Mouse (Mus musculus) ES-E14 (cell line): Measurements from ENCODE around the gene Casp7. TPM values are rescaled to one million over a fixed set of nuclear protein-coding genes. Genes with fewer than 3 reads are reported as not detected.

Experiments
- DNase-seq: peaks from one replicate; pipeline ENCODE4 v3.0.0-alpha.2; 2013; ENCODE audit warnings: low read depth, low spot score
- H3K27ac ChIP-seq: 2 replicates; pipeline ENCODE4 v1.5.1; 2012; ENCODE audit warnings: low read depth, mild to moderate bottlenecking, low read length, moderate library complexity, mixed read lengths; ENCODE audit not compliant: poor library complexity, insufficient read depth, severe bottlenecking
- H3K36me3 ChIP-seq: 2 replicates; pipeline ENCODE4 v1.6.1; 2012; ENCODE audit warnings: mild to moderate bottlenecking, low read length, moderate library complexity, mixed read lengths; ENCODE audit not compliant: control insufficient read depth, poor library complexity, insufficient read depth, severe bottlenecking
- H3K4me1 ChIP-seq, 2 experiments: fragments of 150-350 bp in 1 of 2; sonication (generic) in 1 of 2; 2 replicates each; pipeline ENCODE4 v1.6.1; 2012; ENCODE audit warnings: low read length in 2 of 2, mild to moderate bottlenecking in 1 of 2, mixed read lengths in 1 of 2; ENCODE audit not compliant: control insufficient read depth in 2 of 2, insufficient read depth in 2 of 2, poor library complexity in 1 of 2
- H3K4me3 ChIP-seq, 2 experiments: fragments of 150-350 bp in 1 of 2; sonication (generic) in 1 of 2; 2 replicates each; pipeline ENCODE4 v1.5.1; 2012; ENCODE audit warnings: low read length in 2 of 2, low read depth in 1 of 2, mild to moderate bottlenecking in 1 of 2, mixed read lengths in 1 of 2; ENCODE audit not compliant: insufficient read depth in 1 of 2, poor library complexity in 1 of 2, severe bottlenecking in 1 of 2
- H3K9ac ChIP-seq: 2 replicates; pipeline ENCODE4 v1.6.1; 2012; ENCODE audit warnings: low read depth, mild to moderate bottlenecking, low read length, mixed read lengths; ENCODE audit not compliant: poor library complexity, insufficient read depth, severe bottlenecking
- H3K9me3 ChIP-seq: fragments of 150-350 bp; sonication (generic); 2 replicates; pipeline ENCODE4 v1.6.1; 2012; ENCODE audit warnings: low read depth, mild to moderate bottlenecking, low read length; ENCODE audit not compliant: control insufficient read depth, insufficient read depth
- CHD2 ChIP-seq: IDR thresholded peaks from 2 replicates; pipeline ENCODE4 v1.6.1; 2014; ENCODE audit warnings: mild to moderate bottlenecking, low read depth, low read length, inconsistent platforms
- HCFC1 ChIP-seq: IDR thresholded peaks from 2 replicates; pipeline ENCODE4 v1.6.1; 2012; ENCODE audit warnings: low read length, inconsistent platforms, borderline replicate concordance; ENCODE audit not compliant: insufficient read depth
- MAFK ChIP-seq: IDR thresholded peaks from 2 replicates; pipeline ENCODE4 v1.6.1; 2014; ENCODE audit warnings: mild to moderate bottlenecking, low read depth, low read length, inconsistent platforms; ENCODE audit not compliant: insufficient read depth
- ZC3H11A ChIP-seq: IDR thresholded peaks from 2 replicates; pipeline ENCODE4 v1.6.1; 2012; ENCODE audit warnings: low read depth, mild to moderate bottlenecking, inconsistent platforms, low read length, borderline replicate concordance
- ZNF384 ChIP-seq: IDR thresholded peaks from 2 replicates; pipeline ENCODE4 v1.6.1; 2012; ENCODE audit warnings: low read depth, low read length, inconsistent platforms
- in situ Hi-C, 2 experiments: fragments of 600-800 bp; cut with MboI; formaldehyde crosslinking; loops; one replicate each; pipeline ENCODE4 v1.15.1; 2025; ENCODE audit warnings: low sequenced_read_pairs in 2 of 2, inconsistent platforms in 1 of 2; ENCODE audit not compliant: unreplicated experiment in 2 of 2
- total RNA-seq: library from RNA; depleted of rRNA; stranded (reverse); fragments of 300-350 nt; gene quantifications from 2 replicates; pipeline ENCODE4 v1.2.3, GENCODE M21; 2012

Casp7 gene
- total RNA-seq, 1 experiment, result 7.1 TPM

GRCm38 (mm10) chr19:56461522-56462101 lies 64.7 kb downstream of the Casp7 start, which contains the start of gene Plekhs1:
Plekhs1 (plus strand) TSS chr19:56461640.
- in situ Hi-C loops, result no loop called here
- TF ChIP-seq MAFK (no peak), HCFC1 (no peak)
- no peaks in the 10 kb centered on the region for H3K36me3 ChIP-seq
- H3K4me1 ChIP-seq, result no peaks in the 10 kb centered on the region
- no peak within 1 kb of the TSS for H3K27ac ChIP-seq
- no peak within 1 kb of the TSS for H3K9ac ChIP-seq
- H3K9me3 ChIP-seq, result no peaks in the 10 kb centered on the region
- H3K4me3 ChIP-seq, result no peak within 1 kb of the TSS
- no peak for DNase-seq

- TF ChIP-seq ZNF384 (no peak), CHD2 (no peak), HCFC1 (no peak), ZC3H11A (no peak), MAFK (no peak)
- H3K9ac ChIP-seq, result no peak overlapping the region
- H3K36me3 ChIP-seq, result no peaks in the 10 kb centered on the region
- H3K27ac ChIP-seq, result no peak overlapping the region
- no peaks in the 10 kb centered on the region for H3K4me1 ChIP-seq
- no peak overlapping the region for H3K4me3 ChIP-seq
- DNase-seq, result no peak
- no peaks in the 10 kb centered on the region for H3K9me3 ChIP-seq
- in situ Hi-C loops, result no loop called here
Measured at GRCm38 (mm10) chr19:56462786-56463185, 65.9 kb downstream of the Casp7 start.

GRCm38 (mm10) chr19:56466486-56466885 lies 69.6 kb downstream of the Casp7 start:
- H3K9me3 ChIP-seq, result no peaks in the 10 kb centered on the region
- no peak overlapping the region for H3K4me3 ChIP-seq
- H3K4me1 ChIP-seq, result no peaks in the 10 kb centered on the region
- no peak for DNase-seq
- no peak for TF ChIP-seq HCFC1
- no peak for TF ChIP-seq ZNF384
- no peak for TF ChIP-seq CHD2
- no peak for TF ChIP-seq ZC3H11A
- no peak for TF ChIP-seq MAFK
- H3K36me3 ChIP-seq, result no peaks in the 10 kb centered on the region
- in situ Hi-C loops, result no loop called here
- no peak overlapping the region for H3K27ac ChIP-seq
- no peak overlapping the region for H3K9ac ChIP-seq

GRCm38 (mm10) chr19:56470286-56471020 lies 73.5 kb downstream of the Casp7 start:
- H3K9ac ChIP-seq, result no peak overlapping the region

More at GRCm38 (mm10) chr19:56470286-56471020, 73.5 kb downstream of the Casp7 start:
- Histone ChIP-seq H3K27ac (no peak overlapping the region), H3K36me3 (no peaks in the 10 kb centered on the region), H3K9me3 (no peaks in the 10 kb centered on the region), H3K4me3 (no peak overlapping the region), H3K4me1 (no peaks in the 10 kb centered on the region; a peak in 1 of 4 replicates)
- TF ChIP-seq ZNF384, result no peak
- no peak for TF ChIP-seq HCFC1
- TF ChIP-seq ZC3H11A, result no peak
- no peak for TF ChIP-seq MAFK
- no peak for TF ChIP-seq CHD2
- DNase-seq, result no peak
- in situ Hi-C loops, result no loop called here
